Mouse (Mus musculus) liver, postnatal 0 days (tissue): Measurements from ENCODE around the gene Sbds.

Experiments used
- CTCF ChIP-seq: sonication (generic); IDR thresholded peaks from 2 replicates; pipeline ENCODE4 v1.5.1; 2016; ENCODE audit warnings: antibody characterized with exemption, low read depth
- EP300 ChIP-seq: IDR thresholded peaks from 2 replicates; pipeline ENCODE4 v1.6.1; 2016; ENCODE audit warnings: antibody characterized with exemption, low read depth, mild to moderate bottlenecking

- TF ChIP-seq CTCF (no peak), EP300 (no peak)
These were observed 15.5 kb downstream of the Sbds start for GRCm38 (mm10) chr5:130239856-130240255.
